Mouse (Mus musculus) cerebellum, postnatal 25 days (tissue): ENCODE data around the gene Agmo.

Source experiments
- DNase-seq, 2 experiments: peaks; one replicate each; pipeline ENCODE4 v3.0.0; 2021; ENCODE audit warnings: mixed read lengths in 2 of 2

The Agmo gene

GRCm38 (mm10) chr12:37442486-37443013 lies 201.1 kb downstream of the Agmo start:
- no peak for DNase-seq

- DNase-seq = no peak
Observed at GRCm38 (mm10) chr12:37445255-37445654, 203.8 kb downstream of the Agmo start.

GRCm38 (mm10) chr12:37449597-37449996 lies 208.2 kb downstream of the Agmo start:
- no peak for DNase-seq

GRCm38 (mm10) chr12:37450366-37451156 lies 209.1 kb downstream of the Agmo start:
- peak; percentile 31 to 77 for DNase-seq

- no peak for DNase-seq
Observed at GRCm38 (mm10) chr12:37471631-37472030, 230.2 kb downstream of the Agmo start.

GRCm38 (mm10) chr12:37476849-37477248 lies 235.4 kb downstream of the Agmo start:
- DNase-seq = no peak

GRCm38 (mm10) chr12:37487991-37488390 lies 246.6 kb downstream of the Agmo start:
- DNase-seq = no peak

- no peak for DNase-seq
Observed at GRCm38 (mm10) chr12:37498871-37499270, 257.4 kb downstream of the Agmo start.

GRCm38 (mm10) chr12:37507406-37507805 lies 266.0 kb downstream of the Agmo start:
- DNase-seq = no peak

GRCm38 (mm10) chr12:37507826-37508225 lies 266.4 kb downstream of the Agmo start:
- DNase-seq = no peak

- no peak for DNase-seq
Observed at GRCm38 (mm10) chr12:37521772-37522171, 280.3 kb downstream of the Agmo start.

- no peak for DNase-seq
Observed at GRCm38 (mm10) chr12:37524662-37525061, 283.2 kb downstream of the Agmo start.

GRCm38 (mm10) chr12:37540994-37541393 lies 299.6 kb downstream of the Agmo start:
- no peak for DNase-seq

- DNase-seq = no peak
Observed at GRCm38 (mm10) chr12:37558284-37558683, 316.8 kb downstream of the Agmo start.

- DNase-seq = no peak
Observed at GRCm38 (mm10) chr12:37565882-37566596, 324.6 kb downstream of the Agmo start.

GRCm38 (mm10) chr12:37571922-37572321 lies 330.5 kb downstream of the Agmo start:
- no peak for DNase-seq

- no peak for DNase-seq
Observed at GRCm38 (mm10) chr12:37582777-37583176, 341.3 kb downstream of the Agmo start.

- no peak for DNase-seq
Observed at GRCm38 (mm10) chr12:37592853-37593252, 351.4 kb downstream of the Agmo start.

GRCm38 (mm10) chr12:37612837-37613236 lies 371.4 kb downstream of the Agmo start:
- no peak for DNase-seq

- DNase-seq = no peak
Observed at GRCm38 (mm10) chr12:37614769-37615168, 373.3 kb downstream of the Agmo start.

- no peak for DNase-seq
Observed at GRCm38 (mm10) chr12:37624078-37624477, 382.6 kb downstream of the Agmo start.
